22 mouse cellular contexts compared by ENCODE assay signal in the genomic region with DNA sequence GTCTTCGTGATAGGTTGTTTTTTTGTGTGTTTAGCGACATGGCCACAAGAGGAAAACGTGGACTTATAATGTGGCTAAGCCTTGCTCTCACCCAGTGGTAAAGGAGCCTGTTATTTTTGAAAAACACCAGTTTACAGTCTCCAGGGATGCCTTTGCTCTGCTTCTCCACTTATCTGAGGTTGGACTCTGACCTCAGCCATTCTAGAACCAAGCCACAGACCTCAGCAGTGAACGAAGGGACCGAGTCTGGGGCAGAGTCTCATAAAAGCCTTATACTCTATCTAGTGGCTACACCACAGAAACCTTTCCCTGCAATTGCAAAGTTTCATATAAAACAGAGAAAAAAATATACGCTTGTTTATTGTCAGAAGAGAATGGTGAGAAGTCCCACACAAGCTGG.
DNase-seq lines count a peak whose midpoint lies in the region; ATAC-seq and TF ChIP-seq lines count a peak whose summit lies in the region.
"Had no signal": no experiment of that assay in that cellular context is flagged by ENCODE, and none has a peak within 500 bp of the region (broad histone marks: within the 10 kb centered on the region; RNA-seq: fewer than 3 reads in every experiment).

No protein-coding gene starts in this region.

- H3K4me3 ChIP-seq in intestine, embryonic 15.5 days (replicated peaks) = no peak overlapping the region
- no peak overlapping the region for H3K4me3 ChIP-seq in intestine, postnatal 0 days (ENCODE audit: low read depth, low read length)
- no peak overlapping the region for H3K4me3 ChIP-seq in intestine, embryonic 16.5 days (ENCODE audit: low read length)
- H3K4me3 ChIP-seq: erythroblast, embryonic 14.5 days; forebrain, embryonic 12.5 days; forebrain, embryonic 15.5 days; heart, adult 2 months; heart, embryonic 10.5 days; hindbrain, embryonic 12.5 days; hindbrain, embryonic 15.5 days had no signal

- H3K36me3 ChIP-seq in intestine, embryonic 15.5 days = no peaks in the 10 kb centered on the region
- no peaks in the 10 kb centered on the region for H3K36me3 ChIP-seq in intestine, postnatal 0 days (ENCODE audit: control insufficient read depth, insufficient read depth)
- H3K36me3 ChIP-seq in intestine, embryonic 16.5 days (ENCODE audit: control insufficient read depth, insufficient read depth, low read length) = no peaks in the 10 kb centered on the region
- H3K36me3 ChIP-seq: forebrain, embryonic 12.5 days; forebrain, embryonic 15.5 days; heart, embryonic 10.5 days had no signal

- H3K4me1 ChIP-seq in intestine, embryonic 15.5 days (replicated peaks) = no peaks in the 10 kb centered on the region
- H3K4me1 ChIP-seq in intestine, postnatal 0 days (replicated peaks; ENCODE audit: control insufficient read depth, insufficient read depth, low read length) = no peaks in the 10 kb centered on the region
- no peaks in the 10 kb centered on the region for H3K4me1 ChIP-seq in intestine, embryonic 16.5 days (ENCODE audit: control insufficient read depth, insufficient read depth, low read length)
- H3K4me1 ChIP-seq: forebrain, embryonic 12.5 days; forebrain, embryonic 15.5 days; heart, embryonic 10.5 days; hindbrain, embryonic 12.5 days; hindbrain, embryonic 15.5 days had no signal

- WGBS in intestine, embryonic 15.5 days = 70% methylated on average over 6 of the region's 6 CpGs
- 67% methylated on average over 6 of the region's 6 CpGs for WGBS in intestine, postnatal 0 days
- WGBS in intestine, embryonic 16.5 days = 70% methylated on average over 6 of the region's 6 CpGs

- H3K27ac ChIP-seq in intestine, embryonic 15.5 days = no peak overlapping the region
- H3K27ac ChIP-seq in intestine, postnatal 0 days (ENCODE audit: low read depth, low read length) = no peak overlapping the region
- H3K27ac ChIP-seq in intestine, embryonic 16.5 days (ENCODE audit: low read length) = no peak overlapping the region
- H3K27ac ChIP-seq: forebrain, embryonic 12.5 days; forebrain, embryonic 15.5 days; heart, adult 2 months; heart, embryonic 10.5 days; hindbrain, embryonic 12.5 days; hindbrain, embryonic 15.5 days had no signal

- no peaks in the 10 kb centered on the region for H3K27me3 ChIP-seq in intestine, embryonic 15.5 days (replicated peaks)
- no peaks in the 10 kb centered on the region for H3K27me3 ChIP-seq in intestine, postnatal 0 days (replicated peaks; ENCODE audit: control insufficient read depth, insufficient read depth, low read length)
- H3K27me3 ChIP-seq in intestine, embryonic 16.5 days (replicated peaks; ENCODE audit: control insufficient read depth, insufficient read depth, low read length) = no peaks in the 10 kb centered on the region
- H3K27me3 ChIP-seq: forebrain, embryonic 12.5 days; forebrain, embryonic 15.5 days; hindbrain, embryonic 12.5 days; hindbrain, embryonic 15.5 days had no signal

- H3K9me3 ChIP-seq in intestine, embryonic 15.5 days = no peaks in the 10 kb centered on the region
- H3K9me3 ChIP-seq in intestine, postnatal 0 days (ENCODE audit: control insufficient read depth) = no peaks in the 10 kb centered on the region
- no peaks in the 10 kb centered on the region for H3K9me3 ChIP-seq in intestine, embryonic 16.5 days (ENCODE audit: control insufficient read depth, low read length)
- H3K9me3 ChIP-seq: forebrain, embryonic 12.5 days; forebrain, embryonic 15.5 days; heart, embryonic 10.5 days; hindbrain, embryonic 12.5 days; hindbrain, embryonic 15.5 days had no signal

- no peak overlapping the region for H3K4me2 ChIP-seq in intestine, embryonic 15.5 days (replicated peaks)
- H3K4me2 ChIP-seq in intestine, postnatal 0 days (replicated peaks; ENCODE audit: low read depth) = no peak overlapping the region
- H3K4me2 ChIP-seq in intestine, embryonic 16.5 days (ENCODE audit: low read depth, low read length) = no peak overlapping the region
- H3K4me2 ChIP-seq: forebrain, embryonic 12.5 days; forebrain, embryonic 15.5 days; hindbrain, embryonic 12.5 days; hindbrain, embryonic 15.5 days had no signal

- no peak overlapping the region for H3K9ac ChIP-seq in intestine, embryonic 15.5 days
- no peak overlapping the region for H3K9ac ChIP-seq in intestine, postnatal 0 days (ENCODE audit: low read depth, low read length)
- no peak overlapping the region for H3K9ac ChIP-seq in intestine, embryonic 16.5 days (ENCODE audit: low read depth, low read length)
- H3K9ac ChIP-seq: forebrain, embryonic 12.5 days; forebrain, embryonic 15.5 days; hindbrain, embryonic 12.5 days; hindbrain, embryonic 15.5 days had no signal

- peak; percentile 34; the same call in 1 of the 2 replicates for ATAC-seq in intestine, embryonic 15.5 days
- no peak for ATAC-seq in intestine, postnatal 0 days
- peak; percentile 55; the same call in 1 of the 2 replicates for ATAC-seq in intestine, embryonic 16.5 days
- ATAC-seq: CD4-positive, CD25-positive, alpha-beta regulatory T cell, adult 4 months; forebrain, embryonic 15.5 days had no signal

- DNase-seq in kidney, postnatal 36 days = peak; percentile 6 to 25
- DNase-seq in kidney, adult 11 months = no peak
- no peak for DNase-seq in adrenal gland, adult (ENCODE audit: inconsistent age in 2 of 2, low spot score in 1 of 2)
- DNase-seq: adrenal gland, adult 8-10 months; adrenal gland, postnatal 25 days; cerebellum, adult 11-12 months; cerebellum, adult 8-10 months; cerebellum, postnatal 10 days; cerebellum, postnatal 36 days; embryo, embryonic 11 days; gastrocnemius, postnatal 25 days; heart, adult 2 months had no signal

- no peak for TF ChIP-seq CTCF in intestine, postnatal 0 days (IDR thresholded peaks at IDR 0.05; ENCODE audit: low read depth)

Comparison
In these comparisons a context has a peak if more than half of its experiments do, and no peak if none do; other contexts are left out.
1. DNase-seq: peak in kidney, postnatal 36 days (2 of 2); none in kidney, adult 11 months (single experiment) and adrenal gland, adult (0 of 2).